Mouse (Mus musculus): ENCODE measurements around the gene Ndufa4. TPM values are rescaled to one million over a fixed set of nuclear protein-coding genes. Genes with fewer than 3 reads are reported as not detected.

The Ndufa4 gene
- polyA plus RNA-seq, 1 experiment from 2014 or later, result 878 TPM

Other genes with a start within 250 kb of the Ndufa4 start
- gene Phf14, start 312 bp upstream of the Ndufa4 start, polyA plus RNA-seq (2015; fragmentation: Nextera tagmentation; extraction: Ambion mirVana), result 54.9 and 55.6 TPM in 2 replicates

Data from lung, embryonic 15.5 days (tissue).